In the genomic region with DNA sequence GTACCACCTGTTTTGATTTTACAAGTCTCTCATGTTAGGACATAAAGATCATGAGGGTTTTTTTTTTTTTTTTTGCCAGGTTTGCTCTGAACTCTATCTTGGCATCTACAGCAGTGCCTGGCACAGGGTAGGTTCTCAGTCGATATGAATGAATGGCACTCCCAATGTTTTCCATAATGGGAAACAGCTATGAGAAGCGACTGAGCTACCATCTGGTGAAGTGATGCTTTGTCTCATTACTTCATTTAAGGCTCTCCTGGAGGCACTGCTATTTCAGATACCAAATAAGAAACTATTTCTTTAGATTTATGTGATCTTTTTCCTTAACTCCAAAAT, we compare ENCODE assay signal across 26 mouse cellular contexts. TPM values are rescaled to one million over a fixed set of nuclear protein-coding genes. Genes with fewer than 3 reads are reported as not detected.
A peak's percentile ranks its signal among the peaks of the same experiment; 100 is the strongest.
DNase-seq lines count a peak whose midpoint lies in the region; ATAC-seq and TF ChIP-seq lines count a peak whose summit lies in the region.
"Had no signal": no experiment of that assay in that cellular context is flagged by ENCODE, and none has a peak within 500 bp of the region (broad histone marks: within the 10 kb centered on the region; RNA-seq: fewer than 3 reads in every experiment).

No protein-coding gene starts in this region.

- WGBS in hindbrain, postnatal 0 days: 75% methylated on average over 2 of the region's 2 CpGs
- 80% methylated on average over 2 of the region's 2 CpGs for WGBS in hindbrain, embryonic 14.5 days
- 86% methylated on average over 2 of the region's 2 CpGs for WGBS in midbrain, postnatal 0 days
- WGBS in midbrain, embryonic 15.5 days: 89% methylated on average over 2 of the region's 2 CpGs

- H3K27me3 ChIP-seq in hindbrain, postnatal 0 days (ENCODE audit: insufficient read depth, low read length): no peaks in the 10 kb centered on the region
- H3K27me3 ChIP-seq in hindbrain, embryonic 14.5 days (ENCODE audit: control insufficient read depth, insufficient read depth, low read length): no peaks in the 10 kb centered on the region
- no peaks in the 10 kb centered on the region for H3K27me3 ChIP-seq in midbrain, postnatal 0 days (ENCODE audit: insufficient read depth, low read length)
- H3K27me3 ChIP-seq in midbrain, embryonic 15.5 days (replicated peaks): no peaks in the 10 kb centered on the region
- H3K27me3 ChIP-seq: heart, embryonic 12.5 days; kidney, embryonic 15.5 days; liver, embryonic 12.5 days; midbrain, embryonic 12.5 days; neural tube, embryonic 12.5 days had no signal

- TF ChIP-seq CTCF in hindbrain, postnatal 0 days (IDR thresholded peaks at IDR 0.05; ENCODE audit: low read depth): no peak
- TF ChIP-seq CTCF in midbrain, postnatal 0 days (IDR thresholded peaks at IDR 0.05): no peak

- peak; percentile 18 to 47 for DNase-seq in cerebellum, postnatal 14 days
- DNase-seq in hindbrain, postnatal 0 days (ENCODE audit: low spot score): peak; percentile 14
- no peak for DNase-seq in hindbrain, embryonic 14.5 days (ENCODE audit: low spot score)
- peak; percentile 8 for DNase-seq in midbrain, postnatal 0 days (ENCODE audit: low spot score)
- no peak for DNase-seq in adrenal gland, adult 8-10 months
- DNase-seq: adrenal gland, postnatal 25 days; cerebellum, adult 8-10 months; gastrocnemius, postnatal 14 days; heart, adult 11 months; heart, postnatal 10 days; kidney, adult 11 months; kidney, postnatal 36 days; lung, adult 18-20 months; lung, postnatal 10 days; thymus, postnatal 14 days had no signal

- H3K36me3 ChIP-seq in hindbrain, postnatal 0 days (ENCODE audit: insufficient read depth, low read length): 0 out of 2 replicates have a peak, but pooled peaks cover 8% of the 10 kb centered on the region
- H3K36me3 ChIP-seq in hindbrain, embryonic 14.5 days (replicated peaks; ENCODE audit: control insufficient read depth, insufficient read depth): peaks cover 22% of the 10 kb centered on the region
- H3K36me3 ChIP-seq in midbrain, postnatal 0 days (ENCODE audit: insufficient read depth, low read length): 0 out of 2 replicates have a peak, but pooled peaks cover 6% of the 10 kb centered on the region
- peaks cover 8% of the 10 kb centered on the region; the same call in 1 of the 2 replicates for H3K36me3 ChIP-seq in midbrain, embryonic 15.5 days (replicated peaks)
- H3K36me3 ChIP-seq: midbrain, embryonic 12.5 days had no signal

- no peak overlapping the region for H3K27ac ChIP-seq in hindbrain, postnatal 0 days
- H3K27ac ChIP-seq in hindbrain, embryonic 14.5 days: no peak overlapping the region
- no peak overlapping the region for H3K27ac ChIP-seq in midbrain, postnatal 0 days (ENCODE audit: low read depth, low read length)
- H3K27ac ChIP-seq in midbrain, embryonic 15.5 days: no peak overlapping the region
- H3K27ac ChIP-seq: hindbrain, embryonic 10.5 days; kidney, embryonic 15.5 days; liver, embryonic 12.5 days; midbrain, embryonic 12.5 days; neural tube, embryonic 12.5 days had no signal

- no peak overlapping the region for H3K9ac ChIP-seq in hindbrain, postnatal 0 days (replicated peaks; ENCODE audit: low read length)
- no peak overlapping the region for H3K9ac ChIP-seq in hindbrain, embryonic 14.5 days
- H3K9ac ChIP-seq in midbrain, postnatal 0 days (replicated peaks; ENCODE audit: low read length, poor library complexity, severe bottlenecking): no peak overlapping the region
- no peak overlapping the region for H3K9ac ChIP-seq in midbrain, embryonic 15.5 days
- H3K9ac ChIP-seq: heart, embryonic 12.5 days; kidney, embryonic 15.5 days; liver, embryonic 12.5 days; midbrain, embryonic 12.5 days; neural tube, embryonic 12.5 days had no signal

- no peaks in the 10 kb centered on the region for H3K4me1 ChIP-seq in hindbrain, postnatal 0 days (ENCODE audit: insufficient read depth, low read length)
- no peaks in the 10 kb centered on the region for H3K4me1 ChIP-seq in hindbrain, embryonic 14.5 days (replicated peaks; ENCODE audit: control insufficient read depth, insufficient read depth, low read length)
- no peaks in the 10 kb centered on the region for H3K4me1 ChIP-seq in midbrain, postnatal 0 days (ENCODE audit: insufficient read depth, low read length)
- no peaks in the 10 kb centered on the region for H3K4me1 ChIP-seq in midbrain, embryonic 15.5 days
- H3K4me1 ChIP-seq: heart, embryonic 12.5 days; hindbrain, embryonic 10.5 days; kidney, embryonic 15.5 days; liver, embryonic 12.5 days; midbrain, embryonic 12.5 days; neural tube, embryonic 12.5 days had no signal

- H3K4me3 ChIP-seq in hindbrain, postnatal 0 days (ENCODE audit: low read length): no peak overlapping the region
- no peak overlapping the region for H3K4me3 ChIP-seq in hindbrain, embryonic 14.5 days (replicated peaks; ENCODE audit: low read length)
- H3K4me3 ChIP-seq in midbrain, postnatal 0 days (ENCODE audit: low read depth, low read length): no peak overlapping the region
- no peak overlapping the region for H3K4me3 ChIP-seq in midbrain, embryonic 15.5 days
- H3K4me3 ChIP-seq: heart, embryonic 12.5 days; hindbrain, embryonic 10.5 days; kidney, embryonic 15.5 days; liver, embryonic 12.5 days; midbrain, embryonic 12.5 days; neural tube, embryonic 12.5 days had no signal

- H3K4me2 ChIP-seq in hindbrain, postnatal 0 days (ENCODE audit: low read depth, low read length): no peak overlapping the region
- H3K4me2 ChIP-seq in hindbrain, embryonic 14.5 days (replicated peaks): no peak overlapping the region
- no peak overlapping the region for H3K4me2 ChIP-seq in midbrain, postnatal 0 days (ENCODE audit: low read depth, low read length, poor library complexity, severe bottlenecking)
- no peak overlapping the region for H3K4me2 ChIP-seq in midbrain, embryonic 15.5 days
- H3K4me2 ChIP-seq: heart, embryonic 12.5 days; kidney, embryonic 15.5 days; liver, embryonic 12.5 days; midbrain, embryonic 12.5 days; neural tube, embryonic 12.5 days had no signal

- H3K9me3 ChIP-seq in hindbrain, postnatal 0 days (ENCODE audit: low read length): no peaks in the 10 kb centered on the region
- H3K9me3 ChIP-seq in hindbrain, embryonic 14.5 days (ENCODE audit: control insufficient read depth, low read length): no peaks in the 10 kb centered on the region
- H3K9me3 ChIP-seq in midbrain, postnatal 0 days (ENCODE audit: low read length): no peaks in the 10 kb centered on the region
- no peaks in the 10 kb centered on the region for H3K9me3 ChIP-seq in midbrain, embryonic 15.5 days
- H3K9me3 ChIP-seq: heart, embryonic 12.5 days; hindbrain, embryonic 10.5 days; kidney, embryonic 15.5 days; liver, embryonic 12.5 days; midbrain, embryonic 12.5 days; neural tube, embryonic 12.5 days had no signal

- no peak for ATAC-seq in cerebellum, adult (ENCODE audit: insufficient number of reproducible peaks, low FRiP score, low TSS enrichment)
- no peak for ATAC-seq in hindbrain, postnatal 0 days
- ATAC-seq in hindbrain, embryonic 14.5 days (ENCODE audit: low FRiP score): no peak
- ATAC-seq in midbrain, postnatal 0 days (ENCODE audit: low FRiP score): no peak
- no peak for ATAC-seq in midbrain, embryonic 15.5 days (replicated peaks)
- ATAC-seq: CD4-positive, CD25-positive, alpha-beta regulatory T cell, adult 4 months; liver, embryonic 12.5 days had no signal

RNA-seq across cellular contexts. Expression of gene Fra10ac1, which starts 36.6 kb away (rescaled TPM):
- total RNA-seq in hindbrain, postnatal 0 days (2014; rRNA removed): 2.7 and 3.4 TPM in 2 replicates
- polyA plus RNA-seq in hindbrain, postnatal 0 days (2015; fragmentation: Nextera tagmentation; extraction: Ambion mirVana): 30.9 and 32.3 TPM in 2 replicates
- polyA plus RNA-seq in hindbrain, embryonic 14.5 days (2014; fragmentation: Nextera tagmentation; extraction: Ambion mirVana): 33.5 and 34.5 TPM in 2 replicates
- total RNA-seq in midbrain, postnatal 0 days (2014; rRNA removed): 4.9 and 10.1 TPM in 2 replicates
- polyA plus RNA-seq in midbrain, postnatal 0 days (2015; fragmentation: Nextera tagmentation; extraction: Ambion mirVana): 25.5 and 31.4 TPM in 2 replicates
- polyA plus RNA-seq in midbrain, embryonic 15.5 days (2015; fragmentation: Nextera tagmentation; extraction: Ambion mirVana): 41.3 and 43.9 TPM in 2 replicates
- total RNA-seq in adrenal gland, adult 8-10 months (2022): 10 to 100 TPM; 13.3 to 20.3 (median 15.6) TPM

RNA-seq across cellular contexts. Expression of gene Pde6c, which starts 54.7 kb away (rescaled TPM):
- total RNA-seq in hindbrain, postnatal 0 days (2014; rRNA removed): not detected in 2 replicates
- 0.46 and 0.48 TPM in 2 replicates for polyA plus RNA-seq in hindbrain, postnatal 0 days (2015; fragmentation: Nextera tagmentation; extraction: Ambion mirVana)
- 0.21 and 0.22 TPM in 2 replicates for polyA plus RNA-seq in hindbrain, embryonic 14.5 days (2014; fragmentation: Nextera tagmentation; extraction: Ambion mirVana)
- total RNA-seq in midbrain, postnatal 0 days (2014; rRNA removed): 0.09 TPM in 1 of 2 replicates, not detected in the other
- polyA plus RNA-seq in midbrain, postnatal 0 days (2015; fragmentation: Nextera tagmentation; extraction: Ambion mirVana): 0.19 TPM in 1 of 2 replicates, not detected in the other
- polyA plus RNA-seq in midbrain, embryonic 15.5 days (2015; fragmentation: Nextera tagmentation; extraction: Ambion mirVana): 0.06 and 0.17 TPM in 2 replicates
- total RNA-seq in adrenal gland, adult 8-10 months (2022): not detected
- total RNA-seq: adrenal gland, postnatal 25 days; gastrocnemius, postnatal 14 days; heart, postnatal 10 days had no signal
- polyA plus RNA-seq: CD4-positive, CD25-positive, alpha-beta regulatory T cell, adult 4 months; embryonic facial prominence, embryonic 11.5 days; heart, embryonic 12.5 days; hindbrain, embryonic 10.5 days; neural tube, embryonic 12.5 days; spleen, adult 2 months had no signal

Comparison
In these comparisons a context has a peak if more than half of its experiments do, and no peak if none do; other contexts are left out.
1. DNase-seq: peak in cerebellum, postnatal 14 days (2 of 2), hindbrain, postnatal 0 days (single experiment) and midbrain, postnatal 0 days (single experiment); none in hindbrain, embryonic 14.5 days (single experiment) and adrenal gland, adult 8-10 months (single experiment).